Mouse (Mus musculus) hematopoietic stem cell, adult 5-6 weeks (primary cell): ENCODE data around the gene Hba-a2. TPM values are rescaled to one million over a fixed set of nuclear protein-coding genes. Genes with fewer than 3 reads are reported as not detected.
A peak's percentile ranks its signal among the peaks of the same experiment; 100 is the strongest.

Source experiments
- ATAC-seq, 2 experiments: fragments of 125-278 bp in 1 of 2; replicated peaks in 1 of 2; 2 replicates each; pipeline ENCODE4 v1.8.0; 2016 to 2017; ENCODE audit warnings: inconsistent platforms in 2 of 2, mild to moderate bottlenecking in 2 of 2, moderate number of reproducible peaks in 2 of 2, low read depth in 1 of 2, moderate TSS enrichment in 1 of 2; ENCODE audit not compliant: low FRiP score in 2 of 2, poor library complexity in 2 of 2, severe bottlenecking in 2 of 2, insufficient read depth in 1 of 2, low TSS enrichment in 1 of 2
- total RNA-seq: library from RNA; stranded (forward); fragments of 172-1452, 232-1000 nt; gene quantifications from 2 replicates; pipeline ENCODE4 v1.2.3, GENCODE M21; 2017

Hba-a2 gene
- total RNA-seq, 1 experiment from 2014 or later = 104 TPM

DNA sequence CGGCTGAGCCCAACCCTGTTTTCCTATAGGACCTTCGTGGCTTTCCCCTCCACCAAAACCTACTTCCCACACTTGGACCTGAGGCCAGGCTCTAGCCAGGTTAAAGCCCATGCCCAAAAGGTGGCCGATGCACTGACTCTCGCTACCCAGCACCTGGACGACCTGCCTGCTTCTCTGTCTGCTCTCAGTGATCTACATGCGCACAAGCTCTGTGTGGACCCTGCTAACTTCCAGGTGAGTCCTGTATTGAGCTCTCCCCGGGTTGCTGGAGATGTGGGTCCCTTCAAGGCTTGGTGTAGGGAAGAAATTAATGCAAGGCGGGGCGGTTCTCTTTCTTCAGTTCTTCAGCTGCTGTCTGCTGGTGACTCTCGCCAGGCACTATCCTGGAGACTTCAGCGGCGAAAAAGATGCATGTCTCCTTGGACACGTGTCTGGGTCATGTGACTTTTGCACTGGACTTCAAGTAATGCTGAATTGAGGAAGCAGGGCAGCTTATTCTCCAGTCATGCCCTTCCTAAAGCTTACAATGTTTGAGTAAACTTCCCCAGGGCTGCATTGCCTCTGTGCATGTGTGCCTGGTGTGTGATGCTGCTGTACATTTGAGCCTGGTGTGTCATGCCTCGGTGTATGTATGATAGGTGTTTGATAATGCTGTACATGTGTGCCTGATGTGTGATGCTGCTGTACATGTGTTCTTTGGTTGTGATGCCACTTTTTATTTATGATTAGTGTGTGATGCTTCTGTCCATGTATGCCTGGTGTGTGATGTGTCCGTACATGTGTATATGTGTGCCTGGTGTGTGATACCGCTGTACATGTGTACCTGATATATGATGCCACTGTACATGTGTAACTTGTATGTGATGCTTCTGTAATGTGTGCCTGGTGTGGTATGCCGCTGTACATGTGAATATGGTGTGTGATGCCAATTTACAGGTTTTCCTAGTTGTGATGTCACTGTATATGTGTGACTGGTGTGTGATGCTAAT, 4.3 kb downstream of the Hba-a2 start:
- ATAC-seq = peak; percentile 20 to 23

DNA sequence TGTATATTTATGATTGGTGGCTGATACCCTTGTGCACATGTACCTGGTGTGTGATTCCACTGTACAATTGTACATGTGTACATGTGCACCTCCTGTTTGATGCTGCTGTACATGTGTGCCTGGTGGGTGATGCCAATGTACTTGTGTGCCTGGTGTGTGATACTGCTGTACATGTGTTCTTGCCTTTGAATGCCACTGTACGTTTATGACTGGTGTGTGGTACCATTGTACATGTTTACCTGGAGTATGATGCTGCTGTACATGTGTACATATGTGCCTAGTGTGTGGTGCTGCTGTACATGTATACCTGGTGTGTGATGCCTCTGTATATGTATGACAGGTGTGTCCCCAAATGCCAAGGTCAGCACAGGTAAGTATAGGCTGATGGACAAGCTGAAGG, 5.2 kb downstream of the Hba-a2 start:
- no peak for ATAC-seq

DNA sequence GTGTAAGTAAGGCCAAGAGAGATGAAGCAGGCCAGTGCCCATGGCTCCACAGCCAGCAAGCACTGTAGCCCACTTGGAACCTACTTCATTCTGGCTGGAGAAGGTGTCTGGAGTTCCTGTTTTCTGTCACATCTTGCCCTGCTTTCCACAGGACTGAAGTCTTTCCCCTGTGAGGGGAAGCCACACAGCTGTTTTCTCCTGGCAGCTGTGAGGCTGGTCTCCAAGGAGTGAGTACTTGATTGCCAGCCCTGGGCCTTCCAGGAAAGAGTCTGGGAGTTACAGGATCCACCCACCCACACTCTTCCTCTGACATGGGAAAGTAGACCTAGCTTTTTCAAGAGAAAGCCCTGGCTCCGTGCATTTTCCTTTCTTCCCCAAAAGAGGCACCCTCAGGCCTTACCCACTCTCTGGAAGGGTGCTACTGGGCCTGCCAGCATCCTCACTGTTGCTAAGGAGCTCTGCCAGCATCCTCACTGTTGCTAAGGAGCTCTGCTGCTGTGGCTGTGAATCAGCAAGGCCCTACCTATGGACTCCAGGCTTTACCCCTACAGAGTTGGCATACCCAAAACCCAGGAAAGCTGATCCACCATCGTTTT, 6.6 kb downstream of the Hba-a2 start:
- ATAC-seq = no peak

DNA sequence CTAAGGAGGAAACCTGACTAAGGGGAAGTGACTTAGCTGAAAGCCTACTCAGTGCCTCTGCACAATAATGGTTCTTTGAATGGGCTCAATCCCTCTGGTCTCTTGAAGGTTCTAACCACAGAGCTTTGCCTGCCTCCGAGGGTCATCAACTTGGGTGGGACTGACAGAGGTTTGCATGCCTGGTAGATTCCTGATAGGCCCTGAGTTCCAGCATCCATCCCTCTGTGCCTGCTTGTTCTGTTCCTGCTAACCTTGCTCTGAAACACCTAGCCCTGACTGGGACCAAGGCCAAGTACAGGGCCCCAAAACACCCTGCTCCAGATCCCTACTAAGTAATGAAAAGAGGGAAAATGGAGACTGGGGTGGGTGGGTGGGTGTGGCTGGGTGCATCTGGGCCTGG, 7.2 kb downstream of the Hba-a2 start:
- no peak for ATAC-seq

DNA sequence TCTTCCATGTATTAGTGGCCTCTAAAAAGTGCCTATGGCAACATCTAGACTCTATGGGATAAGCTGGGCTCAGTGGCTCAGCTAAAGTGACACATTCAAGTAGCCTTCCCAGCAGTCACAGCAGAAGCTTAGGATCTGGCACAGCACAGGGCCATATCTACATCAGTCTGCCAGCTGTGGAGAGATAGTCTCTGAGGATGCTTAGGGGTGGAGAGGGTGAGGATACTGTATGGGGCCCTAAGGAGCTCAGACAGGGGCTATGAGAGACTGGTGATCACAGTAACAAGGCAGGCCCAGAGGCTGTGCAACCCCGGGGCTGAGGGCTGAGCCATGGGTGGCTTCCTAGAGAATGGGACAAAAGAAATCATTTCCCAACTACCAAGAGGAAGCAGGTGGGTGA, 10.7 kb downstream of the Hba-a2 start:
- ATAC-seq = no peak

DNA sequence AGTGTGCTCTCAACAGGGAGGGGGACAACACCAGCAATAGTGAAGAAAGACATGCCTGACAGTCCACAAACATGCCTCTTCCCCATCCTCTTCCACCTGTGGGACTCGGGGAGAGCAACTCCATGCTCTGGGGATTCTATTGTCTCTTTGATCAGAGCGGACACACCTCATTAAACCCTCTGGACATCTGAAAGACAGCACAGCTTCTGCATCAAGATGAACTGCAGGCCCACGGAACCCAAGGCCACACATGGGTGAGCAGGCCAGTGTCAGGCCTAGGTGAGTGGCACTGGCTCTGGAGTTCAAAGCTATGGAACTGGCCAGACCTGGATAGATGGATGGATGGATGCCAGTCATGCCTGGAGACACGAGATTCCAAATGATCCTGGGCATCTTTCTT, 13.2 kb downstream of the Hba-a2 start:
- no peak for ATAC-seq

DNA sequence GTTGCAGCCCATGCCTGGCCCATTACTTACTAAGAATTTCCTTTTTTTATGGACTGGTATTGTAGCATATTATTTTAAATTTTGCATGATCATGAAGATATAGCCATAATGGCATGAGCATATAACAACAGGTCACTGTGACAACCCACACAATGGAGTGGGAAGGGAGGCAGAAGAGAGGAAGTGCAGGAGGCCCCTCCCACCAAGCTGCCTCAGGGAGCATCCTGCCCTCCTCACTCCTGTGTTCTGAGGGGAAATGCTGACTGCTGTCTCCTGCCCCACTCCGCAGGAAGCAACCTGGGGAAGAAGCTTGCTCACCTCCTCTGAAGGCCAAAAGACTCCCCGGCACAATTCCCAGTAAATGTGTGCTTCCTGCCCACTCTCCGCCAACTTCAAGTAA, 13.6 kb downstream of the Hba-a2 start:
- ATAC-seq = no peak

DNA sequence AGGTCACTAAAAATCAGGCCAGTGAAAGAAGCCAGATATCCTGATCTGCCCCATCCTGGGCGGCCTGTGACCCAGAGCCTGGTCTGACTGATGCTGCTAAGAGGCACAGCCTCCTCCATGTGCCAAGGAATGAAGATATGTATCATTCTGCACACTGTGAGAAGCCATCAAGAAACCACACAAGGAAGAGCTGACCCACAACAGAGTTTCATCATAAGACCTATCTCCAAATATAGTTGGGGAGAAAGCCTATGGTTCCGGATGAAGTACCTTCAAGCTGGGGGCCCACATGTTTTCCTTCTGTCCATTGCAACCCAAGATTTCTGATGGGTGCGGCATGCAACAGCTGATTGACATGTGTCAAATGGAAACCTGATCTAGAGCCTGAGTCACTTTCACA, 19.7 kb downstream of the Hba-a2 start:
- ATAC-seq = no peak

DNA sequence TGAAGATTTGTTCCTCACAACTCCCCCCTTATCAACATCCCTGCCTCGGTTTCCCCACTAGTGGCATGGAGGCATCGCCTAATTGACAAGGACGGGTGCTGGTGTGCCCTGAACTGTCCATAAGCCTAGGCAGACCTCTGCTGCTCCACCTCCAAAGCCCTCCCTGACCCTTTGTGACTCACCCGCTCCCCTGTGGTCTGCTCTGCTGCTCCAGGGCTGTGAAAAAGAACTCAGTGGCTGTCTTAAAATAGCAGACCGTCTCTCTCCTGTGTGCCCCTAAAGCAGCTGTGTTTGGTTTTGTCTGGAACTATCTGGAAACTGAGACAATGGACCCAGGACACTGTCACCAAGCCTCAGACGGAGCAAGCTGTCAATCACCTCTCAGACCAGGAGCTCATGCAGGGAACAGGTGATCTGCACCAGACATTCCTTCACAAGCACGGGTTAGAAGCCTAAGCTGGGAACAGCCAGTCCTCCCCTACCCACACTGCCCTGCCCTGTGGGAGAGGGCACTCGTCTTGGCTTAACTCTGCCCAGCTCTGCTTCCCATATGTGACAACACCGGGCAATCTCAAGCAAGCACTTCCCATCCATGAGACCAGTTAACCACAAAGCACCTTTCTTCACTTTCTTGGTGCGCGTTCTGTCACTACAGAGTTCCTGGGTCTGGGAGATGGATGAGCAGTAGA, 24.4 kb downstream of the Hba-a2 start:
- ATAC-seq = no peak; a peak in 1 of 4 replicates

DNA sequence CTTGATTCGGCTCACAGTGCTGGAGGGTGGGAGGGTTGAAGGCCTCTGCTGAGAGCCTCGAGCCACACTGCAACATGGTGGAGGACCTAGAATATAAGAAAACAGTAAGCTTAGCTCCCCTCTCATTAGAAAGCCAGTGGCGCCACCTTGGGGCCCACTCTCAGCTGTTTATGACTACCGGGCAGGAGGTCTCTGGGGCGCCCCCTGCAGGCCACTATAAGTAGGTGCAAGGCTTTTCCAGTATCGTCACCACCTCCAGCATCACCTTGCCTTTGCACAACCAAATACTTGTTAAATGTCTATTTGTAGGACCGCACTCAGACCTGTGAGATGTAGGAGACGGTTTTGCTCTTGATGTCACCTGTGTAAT, 24.9 kb downstream of the Hba-a2 start:
- ATAC-seq = peak; percentile 57 to 70

DNA sequence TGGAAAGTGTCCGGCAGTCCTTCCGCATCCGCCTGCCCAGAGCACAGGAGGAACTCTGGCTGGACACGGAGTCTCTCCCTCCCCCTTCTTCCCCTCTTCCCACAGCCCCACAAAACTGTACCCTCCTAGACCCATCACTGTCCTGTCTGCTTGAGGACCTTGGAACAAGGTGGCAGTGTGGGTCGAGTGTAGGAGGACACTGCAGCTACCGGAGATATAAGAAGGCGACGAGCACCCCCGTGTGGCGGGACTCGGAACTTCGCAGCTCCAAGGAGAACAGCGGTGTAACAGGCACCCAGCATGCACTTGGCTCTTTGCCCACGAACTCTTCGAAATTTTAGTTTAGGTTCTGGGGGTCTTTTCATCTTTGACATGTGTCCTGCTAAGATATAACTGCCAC, 28.3 kb downstream of the Hba-a2 start:
- peak; percentile 89 to 90 for ATAC-seq

DNA sequence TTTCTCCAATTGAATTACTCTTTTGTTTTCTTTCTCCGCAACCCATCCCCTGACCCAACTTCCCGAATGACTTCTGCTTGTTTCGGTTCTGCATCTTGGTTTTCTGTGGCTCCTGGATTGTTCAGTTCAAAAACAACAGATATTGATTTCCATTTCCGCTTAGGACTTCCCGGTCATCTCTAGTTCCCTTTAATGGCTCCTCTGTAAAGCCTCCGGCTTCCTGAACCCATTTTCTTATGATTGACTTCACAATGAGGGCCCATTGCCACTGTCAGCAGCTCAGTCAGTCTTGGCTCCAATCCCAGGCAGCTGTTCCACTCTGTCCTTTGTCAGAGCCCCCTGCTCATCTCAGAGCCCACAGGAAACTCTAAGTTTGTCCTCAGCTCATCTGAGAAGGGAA, 34.8 kb downstream of the Hba-a2 start:
- ATAC-seq = peak; percentile 29 to 32; a peak in 2 of 4 replicates

DNA sequence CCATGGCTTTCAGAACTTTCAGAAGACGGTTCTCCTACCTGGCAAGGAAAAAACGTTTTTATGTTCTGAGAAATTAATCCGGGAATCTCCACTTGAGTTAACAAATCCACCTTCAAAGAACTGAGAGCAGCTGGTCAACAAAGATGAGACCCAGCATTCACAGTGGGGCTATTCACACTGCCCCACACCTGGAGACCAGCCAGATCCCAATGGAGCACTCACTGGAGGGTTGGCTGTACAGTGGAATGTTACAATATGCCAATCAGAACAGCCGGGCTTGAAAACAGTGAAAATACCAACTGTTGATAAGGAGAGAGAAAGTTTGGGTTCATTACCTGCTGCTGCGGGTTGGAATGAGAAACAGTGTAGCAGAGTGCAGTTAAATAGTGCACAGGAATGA, 35.6 kb downstream of the Hba-a2 start:
- no peak for ATAC-seq

DNA sequence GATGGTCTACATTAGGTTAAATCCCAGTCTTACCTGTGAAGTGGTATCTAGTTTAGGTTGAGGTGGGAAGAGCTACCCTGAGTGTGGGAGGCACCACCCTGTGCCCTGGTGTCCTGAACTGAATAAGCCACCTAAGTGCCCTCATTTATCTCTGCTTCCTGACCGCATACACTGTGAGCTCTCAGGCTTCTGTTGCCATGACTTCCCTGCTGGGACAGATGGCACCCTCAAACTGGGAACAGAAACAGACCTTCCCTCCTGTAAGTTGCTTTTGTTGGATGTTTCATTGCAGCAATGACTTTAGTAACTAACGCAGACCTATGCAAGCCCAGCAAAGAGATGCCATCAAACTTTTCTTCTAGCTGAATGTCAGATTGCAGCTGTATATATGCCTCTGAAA, 36.9 kb downstream of the Hba-a2 start:
- ATAC-seq = no peak

DNA sequence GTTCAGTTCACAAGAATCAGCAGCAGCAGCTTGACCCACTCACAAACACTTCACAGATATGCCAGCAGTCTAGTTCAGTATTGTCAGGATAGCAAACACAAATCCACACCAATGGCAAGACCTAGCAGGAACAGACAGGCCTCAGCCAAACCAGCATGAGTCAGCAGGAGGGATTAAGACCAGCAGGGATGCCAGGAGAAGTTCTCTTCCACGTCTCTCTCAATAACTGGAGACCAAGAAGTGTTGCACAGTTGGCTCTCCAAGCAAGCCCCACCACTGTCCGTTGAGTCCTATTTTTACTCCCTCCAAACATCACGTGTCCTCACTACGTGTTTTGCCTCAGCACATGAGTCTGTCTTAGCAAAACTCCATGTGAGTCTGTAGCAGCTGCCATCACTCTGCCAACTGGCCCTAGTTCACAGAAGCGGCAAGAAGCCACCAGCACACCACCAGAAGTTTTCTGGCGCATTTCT, 40.2 kb downstream of the Hba-a2 start:
- no peak for ATAC-seq

DNA sequence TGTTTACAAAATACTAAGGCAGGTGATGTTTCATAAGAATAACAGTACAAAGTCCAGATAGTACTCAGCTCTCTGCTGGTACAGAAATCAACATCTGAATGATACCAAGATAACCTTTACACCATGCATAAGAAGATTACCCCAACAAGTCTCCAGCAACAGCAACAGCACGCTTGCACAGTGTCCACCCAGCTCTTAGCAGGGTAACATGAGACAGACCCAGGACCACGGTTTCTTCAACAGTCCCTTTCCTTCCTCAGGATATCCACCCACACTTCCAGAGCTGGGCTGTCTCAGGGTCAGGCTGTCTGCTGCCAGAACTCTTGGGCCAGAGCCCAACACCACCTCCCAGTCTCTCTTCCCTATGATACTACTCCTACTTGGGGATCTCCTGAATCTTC, 42.8 kb downstream of the Hba-a2 start:
- ATAC-seq = peak in 1 of 2 experiments; percentile 14; a peak in 1 of 4 replicates

DNA sequence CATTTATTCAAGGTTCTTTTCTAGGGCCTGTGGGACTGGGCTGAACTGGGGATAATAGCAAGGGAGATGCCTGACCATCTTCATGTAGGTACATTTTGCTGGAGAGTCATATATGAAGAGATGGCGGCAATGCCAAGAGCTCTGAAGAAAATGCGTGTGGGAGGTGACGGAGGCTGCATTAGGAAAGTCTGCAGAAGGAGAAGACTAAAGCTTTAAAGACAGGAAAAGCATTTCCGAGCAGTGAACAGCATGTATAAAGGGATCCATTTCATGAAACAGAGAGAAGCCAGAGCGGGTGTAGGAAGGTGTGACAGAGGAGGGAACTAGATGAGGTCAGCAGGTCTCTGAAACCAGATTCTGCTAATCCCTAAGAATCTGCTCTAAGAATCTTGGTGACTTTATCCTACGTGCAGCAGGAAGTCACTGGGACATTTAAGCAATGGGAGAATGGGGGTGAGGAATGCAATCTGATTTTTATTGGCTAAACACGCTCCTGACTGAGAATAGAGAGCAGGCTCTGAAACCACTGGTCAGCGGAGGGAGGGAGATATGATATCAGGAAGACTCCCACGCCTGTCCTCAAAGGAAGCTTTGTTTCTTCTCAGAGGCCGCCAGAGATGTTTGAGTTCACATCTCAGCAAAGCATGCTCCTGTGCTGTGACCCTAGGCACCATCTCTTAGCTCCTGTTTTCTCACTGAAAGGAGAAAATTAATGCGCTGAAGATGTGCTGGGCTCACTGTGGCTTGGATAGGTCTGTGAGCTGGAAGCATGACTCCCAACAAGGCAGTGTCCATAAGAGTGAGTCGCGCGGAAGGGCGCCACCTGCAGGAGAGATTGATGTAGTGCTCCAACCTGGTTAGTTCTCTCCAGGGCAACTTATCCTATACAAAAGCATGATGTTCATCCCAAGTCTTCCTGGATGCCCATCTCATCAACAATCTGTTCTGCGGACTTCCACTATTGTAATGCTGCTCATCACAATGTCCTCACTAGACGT, 44.5 kb downstream of the Hba-a2 start:
- peak; percentile 52; a peak in 1 of 4 replicates for ATAC-seq
